Mouse (Mus musculus) stomach, postnatal 0 days (tissue): Measurements from ENCODE around the gene Gdap1l1.

Source experiments
- CTCF ChIP-seq: IDR thresholded peaks from 2 replicates; pipeline ENCODE4 v1.5.1; 2016; ENCODE audit warnings: antibody characterized with exemption, low read depth, mild to moderate bottlenecking, moderate library complexity
- EP300 ChIP-seq: optimal IDR thresholded peaks from 2 replicates; pipeline ENCODE3; 2016; ENCODE audit warnings: antibody characterized with exemption

DNA sequence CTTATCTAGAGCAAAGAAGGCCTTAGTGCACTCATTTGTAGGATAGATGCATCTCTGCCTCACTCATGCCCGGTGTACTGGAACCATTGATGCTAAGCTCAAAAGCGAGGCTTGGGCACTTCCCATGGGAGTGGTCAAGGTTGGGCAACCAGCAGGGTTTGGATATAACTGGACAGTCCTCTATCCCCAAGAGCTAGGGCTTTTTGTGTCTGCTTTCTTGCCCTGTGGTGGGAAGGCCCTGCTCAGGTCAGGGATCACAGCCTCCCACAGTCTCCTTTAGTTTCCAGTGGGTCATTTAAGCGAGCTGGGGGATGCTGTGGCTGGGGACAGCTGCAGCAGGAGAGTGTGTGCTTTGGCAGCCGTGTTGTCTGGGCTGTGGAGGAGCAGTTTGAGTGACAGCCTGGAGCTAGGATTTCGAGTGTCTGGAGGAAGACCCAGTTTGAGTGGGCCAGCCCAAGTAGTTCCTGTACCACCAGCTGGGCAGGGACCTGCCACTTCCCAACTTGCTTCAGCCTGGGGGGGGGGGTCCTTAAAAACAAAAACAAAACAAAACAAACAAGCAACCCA lies 51.5 kb downstream of the Gdap1l1 start:
- TF ChIP-seq CTCF, result no peak
- TF ChIP-seq EP300, result no peak
